Mouse (Mus musculus) granulocyte monocyte progenitor cell, adult 5-6 weeks (primary cell): ENCODE results near the gene Adamts4. TPM values are rescaled to one million over a fixed set of nuclear protein-coding genes. Genes with fewer than 3 reads are reported as not detected.

Source experiments
- ATAC-seq: replicated peaks from 2 replicates; pipeline ENCODE4 v1.8.0; 2016; ENCODE audit warnings: mild to moderate bottlenecking, moderate TSS enrichment, inconsistent platforms; ENCODE audit not compliant: poor library complexity, severe bottlenecking
- total RNA-seq, 2 experiments: library from RNA; stranded (forward) in 1 of 2; stranded (reverse) in 1 of 2; fragments of 200-712, 200-1000 nt in 1 of 2; fragments of >200 nt in 1 of 2; fragmentation: Nextera tagmentation in 1 of 2; gene quantifications; 2 replicates each; pipeline ENCODE4 v1.2.3; 2014 to 2017

Gene Adamts4
- total RNA-seq, 2 experiments from 2014 or later = not detected

- no peak for ATAC-seq
These were observed 25.0 kb downstream of the Adamts4 start for GRCm38 (mm10) chr1:171275144-171275734.

- ATAC-seq = no peak
These were observed 26.0 kb downstream of the Adamts4 start for GRCm38 (mm10) chr1:171276110-171276748.

- ATAC-seq = no peak
These were observed 27.5 kb downstream of the Adamts4 start for GRCm38 (mm10) chr1:171277736-171278135.

GRCm38 (mm10) chr1:171278436-171278835 is 28.2 kb downstream of the Adamts4 start:
- ATAC-seq = no peak

GRCm38 (mm10) chr1:171279012-171279705 is 28.9 kb downstream of the Adamts4 start:
- no peak for ATAC-seq

GRCm38 (mm10) chr1:171279721-171280120 is 29.5 kb downstream of the Adamts4 start:
- ATAC-seq = no peak

- peak; percentile 0; the same call in 1 of the 2 replicates for ATAC-seq
These were observed 30.2 kb downstream of the Adamts4 start for GRCm38 (mm10) chr1:171280250-171280915.

GRCm38 (mm10) chr1:171280916-171281527 is 30.8 kb downstream of the Adamts4 start, which contains the start of gene Ppox:
Gene Ppox, minus strand, starts transcription at chr1:171281186.
- peak; percentile 84 for ATAC-seq

GRCm38 (mm10) chr1:171281528-171281923 is 31.3 kb downstream of the Adamts4 start:
- ATAC-seq = peak; percentile 40

- ATAC-seq = no peak
These were observed 32.0 kb downstream of the Adamts4 start for GRCm38 (mm10) chr1:171282086-171282805.

GRCm38 (mm10) chr1:171283188-171284160 is 33.3 kb downstream of the Adamts4 start:
- peak; percentile 20; the same call in 1 of the 2 replicates for ATAC-seq

GRCm38 (mm10) chr1:171284491-171284890 is 34.3 kb downstream of the Adamts4 start:
- no peak for ATAC-seq

- no peak for ATAC-seq
These were observed 35.1 kb downstream of the Adamts4 start for GRCm38 (mm10) chr1:171285096-171285892.

- no peak for ATAC-seq
These were observed 36.3 kb downstream of the Adamts4 start for GRCm38 (mm10) chr1:171286517-171286916.

GRCm38 (mm10) chr1:171287136-171288081 is 37.2 kb downstream of the Adamts4 start, which contains the start of gene Usp21:
Gene Usp21, minus strand, starts transcription at chr1:171287991.
- peak; percentile 90 for ATAC-seq

GRCm38 (mm10) chr1:171288328-171288727 is 38.1 kb downstream of the Adamts4 start:
- no peak for ATAC-seq

GRCm38 (mm10) chr1:171293351-171293750 is 43.1 kb downstream of the Adamts4 start:
- no peak for ATAC-seq
